Mouse (Mus musculus) neutrophil, adult 83 days (primary cell): Measurements from ENCODE around the gene Slc22a22. TPM values are rescaled to one million over a fixed set of nuclear protein-coding genes. Genes with fewer than 3 reads are reported as not detected.

Source experiments
- total RNA-seq, 2 experiments: library from RNA; stranded (reverse); gene quantifications; one replicate each; pipeline ENCODE4 v1.2.4; 2023

The Slc22a22 gene
- total RNA-seq = not detected

GRCm38 (mm10) chr15:57477525-57477924 is at the start of gene Slc22a22:
Slc22a22 (minus strand) TSS chr15:57477625.

